Mouse (Mus musculus) kidney, postnatal 0 days (tissue): Measurements from ENCODE around the gene Lce1a1. TPM values are rescaled to one million over a fixed set of nuclear protein-coding genes. Genes with fewer than 3 reads are reported as not detected.
A peak's percentile ranks its signal among the peaks of the same experiment; 100 is the strongest.

Experiments
- ATAC-seq: fragments of 200-750 bp; cut with Nextera tagmentation; replicated peaks from 2 replicates; pipeline ENCODE4 v1.8.0; 2017; ENCODE audit warnings: low read depth, moderate number of reproducible peaks, moderate TSS enrichment, moderate library complexity; ENCODE audit not compliant: low FRiP score
- DNase-seq: peaks from one replicate; pipeline ENCODE4 v3.0.0-alpha.2; 2016; ENCODE audit warnings: low spot score
- H3K27ac ChIP-seq: fragments of 300-500 bp; sonication (generic); 2 replicates; pipeline ENCODE4 v1.5.1; 2014; ENCODE audit warnings: mild to moderate bottlenecking
- H3K27me3 ChIP-seq: fragments of 300-500 bp; sonication (generic); 2 replicates; pipeline ENCODE4 v1.6.1; 2014; ENCODE audit warnings: low read length, mixed read lengths; ENCODE audit not compliant: insufficient read depth
- H3K36me3 ChIP-seq: fragments of 300-500 bp; sonication (generic); 2 replicates; pipeline ENCODE4 v1.6.1; 2014; ENCODE audit warnings: low read length, mixed read lengths; ENCODE audit not compliant: insufficient read depth
- H3K4me1 ChIP-seq: fragments of 300-500 bp; sonication (generic); replicated peaks from 2 replicates; pipeline ENCODE4 v1.6.1; 2014; ENCODE audit warnings: antibody characterized with exemption, low read length, mixed read lengths; ENCODE audit not compliant: insufficient read depth
- H3K4me2 ChIP-seq: fragments of 300-500 bp; sonication (generic); 2 replicates; pipeline ENCODE4 v1.6.1; 2014; ENCODE audit warnings: mild to moderate bottlenecking, low read length, moderate library complexity, mixed read lengths
- H3K4me3 ChIP-seq: fragments of 300-500 bp; sonication (generic); replicated peaks from 2 replicates; pipeline ENCODE4 v1.5.1; 2014; ENCODE audit warnings: low read depth, low read length
- H3K9ac ChIP-seq: fragments of 300-500 bp; sonication (generic); 2 replicates; pipeline ENCODE4 v1.6.1; 2014; ENCODE audit warnings: low read depth, low read length
- H3K9me3 ChIP-seq: fragments of 300-500 bp; sonication (generic); replicated peaks from 2 replicates; pipeline ENCODE4 v1.6.1; 2016; ENCODE audit warnings: low read length, inconsistent platforms, mixed read lengths
- CTCF ChIP-seq: IDR thresholded peaks from 2 replicates; pipeline ENCODE4 v1.5.1; 2016; ENCODE audit warnings: antibody characterized with exemption, low read depth, mild to moderate bottlenecking, moderate library complexity
- WGBS: fragments of 180-500 bp; shearing (Covaris S2); extraction: QIAGEN DNeasy Blood & Tissue Kit; methylation state at CpG from one replicate; pipeline ENCODE4 v1.1.7; 2014; 5-methylcytosine and 5-hydroxymethylcytosine counted together
- polyA plus RNA-seq: library from polyadenylated mRNA; unstranded; fragments of >200 nt; fragmentation: Nextera tagmentation; extraction: Ambion mirVana; gene quantifications from 2 replicates; pipeline ENCODE4 v1.2.1, GENCODE M21; 2015

The Lce1a1 gene
- polyA plus RNA-seq, 1 experiment from 2014 or later = not detected

- Histone ChIP-seq H3K4me2 (no peak within 1 kb of the TSS), H3K27me3 (no peaks in the 10 kb centered on the region), H3K27ac (no peak within 1 kb of the TSS), H3K9me3 (no peaks in the 10 kb centered on the region), H3K9ac (no peak within 1 kb of the TSS), H3K36me3 (no peaks in the 10 kb centered on the region), H3K4me3 (no peak within 1 kb of the TSS), H3K4me1 (no peaks in the 10 kb centered on the region)
- ATAC-seq = no peak
- no peak for TF ChIP-seq CTCF
- no peak for DNase-seq
Measured at GRCm38 (mm10) chr3:92607392-92607791, 40.7 kb downstream of the Lce1a1 start, which contains the start of gene 2210017I01Rik. 2210017I01Rik (minus strand) TSS chr3:92607492.

DNA sequence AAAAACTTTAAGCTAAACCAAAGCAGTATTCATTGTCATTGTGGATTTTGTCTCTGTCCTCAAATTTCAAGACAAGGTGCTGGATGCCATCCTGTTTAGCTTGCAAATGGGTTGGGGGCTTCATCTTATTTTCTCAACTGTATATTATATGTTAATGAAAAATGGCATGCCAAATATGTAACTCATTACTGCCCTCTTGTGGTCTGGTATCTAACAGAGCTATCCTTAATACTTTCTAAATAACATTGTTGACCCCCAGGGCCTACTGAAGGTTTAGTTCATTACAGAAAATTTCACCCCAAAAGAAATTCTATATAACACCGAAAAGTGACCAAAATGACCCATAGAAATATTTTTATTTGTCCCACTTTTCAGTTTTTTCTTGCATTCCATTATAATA, 45.9 kb downstream of the Lce1a1 start:
- 57% methylated on average over 1 of the region's 1 CpGs for WGBS
- Histone ChIP-seq H3K9ac (no peak overlapping the region), H3K27ac (no peak overlapping the region), H3K4me3 (no peak overlapping the region), H3K4me2 (no peak overlapping the region), H3K36me3 (no peaks in the 10 kb centered on the region), H3K9me3 (no peaks in the 10 kb centered on the region), H3K4me1 (no peaks in the 10 kb centered on the region), H3K27me3 (no peaks in the 10 kb centered on the region)
- TF ChIP-seq CTCF = peak; percentile 66
- ATAC-seq (no peak), DNase-seq (peak; percentile 16)

DNA sequence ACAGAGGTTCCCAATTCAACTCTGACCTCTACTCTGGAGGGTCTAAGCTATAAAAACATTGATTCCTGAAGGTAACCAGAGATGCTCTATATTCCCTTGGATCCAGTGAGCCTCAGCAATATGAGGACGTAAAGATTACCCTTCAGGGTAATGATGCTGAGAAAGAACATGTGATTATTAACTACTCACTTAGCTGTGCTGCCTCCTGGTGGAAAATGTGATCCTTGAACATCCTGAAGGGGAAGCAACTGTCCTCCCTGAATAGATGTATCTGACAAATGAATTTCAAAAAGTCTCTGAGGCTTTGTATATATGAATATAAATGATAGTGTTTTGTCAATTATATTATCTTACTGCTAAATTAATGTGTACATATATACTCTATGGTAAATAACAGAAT, 47.7 kb downstream of the Lce1a1 start:
- H3K9me3 ChIP-seq = no peaks in the 10 kb centered on the region
- no peaks in the 10 kb centered on the region for H3K36me3 ChIP-seq
- WGBS = 22% methylated on average over 1 of the region's 1 CpGs
- DNase-seq = peak; percentile 10
- H3K9ac ChIP-seq = no peak overlapping the region
- no peaks in the 10 kb centered on the region for H3K4me1 ChIP-seq
- ATAC-seq = no peak
- no peaks in the 10 kb centered on the region for H3K27me3 ChIP-seq
- TF ChIP-seq CTCF = peak; percentile 51
- H3K4me2 ChIP-seq = no peak overlapping the region
- no peak overlapping the region for H3K4me3 ChIP-seq
- no peak overlapping the region for H3K27ac ChIP-seq

- H3K9me3 ChIP-seq = no peaks in the 10 kb centered on the region
- no peak for TF ChIP-seq CTCF
- no peak for ATAC-seq
Measured at GRCm38 (mm10) chr3:92599973-92600372, 48.1 kb downstream of the Lce1a1 start.

GRCm38 (mm10) chr3:92598429-92598828, 49.7 kb downstream of the Lce1a1 start:
- no peaks in the 10 kb centered on the region for H3K9me3 ChIP-seq
- no peak for TF ChIP-seq CTCF
- no peaks in the 10 kb centered on the region for H3K27me3 ChIP-seq
- DNase-seq = no peak
- no peak overlapping the region for H3K4me2 ChIP-seq
- H3K27ac ChIP-seq = no peak overlapping the region
- no peak overlapping the region for H3K4me3 ChIP-seq
- H3K36me3 ChIP-seq = no peaks in the 10 kb centered on the region
- no peaks in the 10 kb centered on the region for H3K4me1 ChIP-seq
- no peak for ATAC-seq
- H3K9ac ChIP-seq = no peak overlapping the region
- 87% methylated on average over 2 of the region's 2 CpGs for WGBS

More at GRCm38 (mm10) chr3:92599973-92600372, 48.1 kb downstream of the Lce1a1 start:
- Histone ChIP-seq H3K4me3 (no peak overlapping the region), H3K27me3 (no peaks in the 10 kb centered on the region), H3K36me3 (no peaks in the 10 kb centered on the region), H3K27ac (no peak overlapping the region), H3K4me2 (no peak overlapping the region), H3K4me1 (no peaks in the 10 kb centered on the region), H3K9ac (no peak overlapping the region)
- DNase-seq = no peak

Other genes with a start within 250 kb of the Lce1a1 start
- not detected in 2 replicates for gene Sprr2i, start 240.3 kb downstream of the Lce1a1 start, polyA plus RNA-seq
- gene Sprr2j-ps, start 230.2 kb downstream of the Lce1a1 start, polyA plus RNA-seq = not detected in 2 replicates
- gene Gm9774, start 218.9 kb downstream of the Lce1a1 start, polyA plus RNA-seq = 9.6 and 10.3 TPM in 2 replicates
- not detected in 2 replicates for gene Sprr2k, start 215.7 kb downstream of the Lce1a1 start, polyA plus RNA-seq
- not detected in 2 replicates for gene Sprr1b, start 209.5 kb downstream of the Lce1a1 start, polyA plus RNA-seq
- gene Sprr3, start 189.6 kb downstream of the Lce1a1 start, polyA plus RNA-seq = 0.11 TPM in 1 of 2 replicates, not detected in the other
- 96.3 and 137 TPM in 2 replicates for gene Sprr1a, start 162.4 kb downstream of the Lce1a1 start, polyA plus RNA-seq
- not detected in 2 replicates for gene Sprr4, start 147.8 kb downstream of the Lce1a1 start, polyA plus RNA-seq
- not detected in 2 replicates for gene 2310046K23Rik, start 113.8 kb downstream of the Lce1a1 start, polyA plus RNA-seq
- 0.97 and 1.4 TPM in 2 replicates for gene Ivl, start 74.6 kb downstream of the Lce1a1 start, polyA plus RNA-seq
- not detected in 2 replicates for gene Smcp, start 59.3 kb downstream of the Lce1a1 start, polyA plus RNA-seq
- gene 2210017I01Rik, start 40.8 kb downstream of the Lce1a1 start, polyA plus RNA-seq = not detected in 2 replicates
- gene Lce6a, start 26.6 kb downstream of the Lce1a1 start, polyA plus RNA-seq = not detected in 2 replicates
- not detected in 2 replicates for gene Lce1b, start 8.6 kb upstream of the Lce1a1 start, polyA plus RNA-seq
- gene Lce1a2, start 22.0 kb upstream of the Lce1a1 start, polyA plus RNA-seq = not detected in 2 replicates
- gene Lce1c, start 30.9 kb upstream of the Lce1a1 start, polyA plus RNA-seq = not detected in 2 replicates
- gene Lce1d, start 38.9 kb upstream of the Lce1a1 start, polyA plus RNA-seq = not detected in 2 replicates
- gene Lce1e, start 60.8 kb upstream of the Lce1a1 start, polyA plus RNA-seq = not detected in 2 replicates
- gene Lce1f, start 72.0 kb upstream of the Lce1a1 start, polyA plus RNA-seq = not detected in 2 replicates
- not detected in 2 replicates for gene Gm38119, start 90.8 kb upstream of the Lce1a1 start, polyA plus RNA-seq
- not detected in 2 replicates for gene Lce1g, start 104.0 kb upstream of the Lce1a1 start, polyA plus RNA-seq
- gene Lce1h, start 116.8 kb upstream of the Lce1a1 start, polyA plus RNA-seq = not detected in 2 replicates
- gene Lce1i, start 130.6 kb upstream of the Lce1a1 start, polyA plus RNA-seq = not detected in 2 replicates
- gene Lce1j, start 142.2 kb upstream of the Lce1a1 start, polyA plus RNA-seq = not detected in 2 replicates
- gene Lce1k, start 159.6 kb upstream of the Lce1a1 start, polyA plus RNA-seq = not detected in 2 replicates
- gene Kprp, start 178.9 kb upstream of the Lce1a1 start, polyA plus RNA-seq = not detected in 2 replicates
- gene Lce1l, start 203.0 kb upstream of the Lce1a1 start, polyA plus RNA-seq = not detected in 2 replicates
- not detected in 2 replicates for gene 2310050C09Rik, start 221.9 kb upstream of the Lce1a1 start, polyA plus RNA-seq